Mouse (Mus musculus): Measurements from ENCODE around the gene Bri3.

DNA sequence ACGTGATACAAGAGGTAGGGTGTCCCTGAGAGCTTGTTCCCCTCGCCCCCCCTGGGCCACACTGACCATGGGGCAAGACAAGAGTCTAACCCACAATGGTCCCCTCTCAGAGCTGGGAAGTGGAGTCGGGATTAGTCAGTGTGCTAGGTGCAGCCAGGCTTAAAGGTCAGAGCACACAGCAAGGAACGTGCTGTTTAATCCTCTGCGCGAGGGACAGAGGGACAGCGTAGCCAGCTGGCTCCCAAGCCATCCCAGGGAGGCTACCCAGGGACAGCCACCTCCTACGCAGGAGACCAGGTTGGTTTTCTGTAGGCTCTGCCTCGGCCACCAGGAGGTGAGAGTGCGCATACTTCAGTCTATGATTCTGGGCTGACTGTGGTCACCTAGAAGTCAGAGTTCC lies 39.3 kb upstream of the Bri3 start:
- TF ChIP-seq CTCF (IDR thresholded peaks at IDR 0.05; ENCODE audit: borderline replicate concordance, insufficient read depth, low read length), result no peak
- TF ChIP-seq POLR2A (IDR thresholded peaks at IDR 0.05; ENCODE audit: low read depth, low read length), result no peak
